Mouse (Mus musculus): ENCODE data around the gene Wipf2. TPM values are rescaled to one million over a fixed set of nuclear protein-coding genes. Genes with fewer than 3 reads are reported as not detected.
A peak's percentile ranks its signal among the peaks of the same experiment; 100 is the strongest.

The Wipf2 gene
- polyA plus RNA-seq, 1 experiment from 2014 or later = 11.2 TPM

DNA sequence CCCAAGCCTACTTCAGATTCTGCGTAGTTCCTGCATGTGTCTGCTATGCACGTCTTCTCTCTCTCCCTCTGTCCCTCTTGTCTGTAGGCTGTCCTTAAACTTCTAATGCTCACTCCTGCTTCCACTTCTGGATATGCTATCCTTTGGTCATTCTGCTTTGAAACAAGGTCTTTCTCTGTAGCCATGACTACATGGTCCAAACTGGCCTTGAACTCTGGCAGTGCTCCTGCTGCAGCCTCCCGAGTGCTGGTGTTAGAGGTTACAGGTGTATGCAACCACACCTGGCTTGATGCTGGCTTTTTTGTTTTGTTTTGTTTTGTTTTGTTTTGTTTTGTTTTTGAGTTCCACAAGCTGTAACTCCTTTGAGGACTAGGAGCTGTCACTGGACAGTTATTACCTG is 70.9 kb downstream of the Wipf2 start:
- ChIA-PET CTCF (interaction anchor here (2.0 kb wide), 1 partner anchor 20 kb away, joined by 6 read pairs; no protein-coding TSS in a partner anchor), POLR2A (no interaction called here)
- no peak for TF ChIP-seq CTCF (IDR thresholded peaks at IDR 0.05)
- in situ Hi-C loops (cut with MboI; ENCODE audit: low pct_unique_long_range_greater_than_20kb) = loop anchor here (10.0 kb wide), 1 partner anchor 230 kb away; the partner anchor contains the start of gene Csf3
- DNase-seq (ENCODE audit: low read depth, low spot score) (no peak), ATAC-seq (no peak)
- H3K27me3 ChIP-seq = no peaks in the 10 kb centered on the region

DNA sequence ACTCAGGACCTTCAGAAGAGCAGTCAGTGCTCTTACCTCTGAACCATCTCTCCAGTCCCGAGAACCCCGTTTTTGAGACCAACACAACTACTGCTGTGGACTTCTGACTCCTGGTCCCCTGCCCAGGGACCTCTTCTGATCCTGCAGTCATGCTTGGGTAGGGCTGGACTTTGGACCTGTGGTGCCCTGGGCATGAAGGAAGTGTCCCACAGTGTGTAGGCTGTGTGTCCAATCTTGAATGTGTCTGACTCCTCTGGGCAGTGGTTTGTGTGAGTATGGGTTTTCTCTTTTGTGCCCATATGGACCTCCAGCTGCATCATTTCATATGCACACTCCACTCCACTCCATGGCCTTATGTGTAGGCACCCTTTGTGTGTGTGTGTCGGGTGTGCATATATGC is 71.7 kb downstream of the Wipf2 start:
- DNase-seq (ENCODE audit: low read depth, low spot score) = no peak
- CTCF ChIA-PET = no interaction called here
- POLR2A ChIA-PET = no interaction called here
- no peaks in the 10 kb centered on the region for H3K27me3 ChIP-seq
- no peak for ATAC-seq
- in situ Hi-C loops (cut with MboI; ENCODE audit: low pct_unique_long_range_greater_than_20kb) = loop anchor here (5.0 to 10.0 kb wide), 2 partner anchors 37 to 230 kb away; partner anchors contain the start of gene Csf3
- no peak for TF ChIP-seq CTCF (IDR thresholded peaks at IDR 0.05)

DNA sequence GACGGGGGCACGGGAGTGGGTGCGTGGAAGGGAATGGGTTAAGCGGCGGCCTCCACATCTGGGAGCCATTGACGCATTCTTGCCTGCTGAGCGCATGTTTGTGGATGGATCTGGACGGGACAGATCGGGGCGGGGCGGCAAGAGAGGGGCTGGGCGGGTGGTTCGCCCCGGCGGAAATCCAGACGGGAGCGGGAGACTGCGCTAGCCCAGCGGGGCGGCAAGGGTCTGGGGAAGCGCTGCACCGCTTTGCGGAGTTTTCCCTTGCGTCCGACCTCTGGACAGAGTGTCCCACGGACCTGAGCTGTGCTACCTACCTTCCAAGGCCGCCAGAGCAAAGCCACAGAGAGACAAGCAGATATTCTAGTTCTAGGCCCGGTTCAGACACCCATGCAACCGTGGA is 72.7 kb downstream of the Wipf2 start:
- POLR2A ChIA-PET = no interaction called here

DNA sequence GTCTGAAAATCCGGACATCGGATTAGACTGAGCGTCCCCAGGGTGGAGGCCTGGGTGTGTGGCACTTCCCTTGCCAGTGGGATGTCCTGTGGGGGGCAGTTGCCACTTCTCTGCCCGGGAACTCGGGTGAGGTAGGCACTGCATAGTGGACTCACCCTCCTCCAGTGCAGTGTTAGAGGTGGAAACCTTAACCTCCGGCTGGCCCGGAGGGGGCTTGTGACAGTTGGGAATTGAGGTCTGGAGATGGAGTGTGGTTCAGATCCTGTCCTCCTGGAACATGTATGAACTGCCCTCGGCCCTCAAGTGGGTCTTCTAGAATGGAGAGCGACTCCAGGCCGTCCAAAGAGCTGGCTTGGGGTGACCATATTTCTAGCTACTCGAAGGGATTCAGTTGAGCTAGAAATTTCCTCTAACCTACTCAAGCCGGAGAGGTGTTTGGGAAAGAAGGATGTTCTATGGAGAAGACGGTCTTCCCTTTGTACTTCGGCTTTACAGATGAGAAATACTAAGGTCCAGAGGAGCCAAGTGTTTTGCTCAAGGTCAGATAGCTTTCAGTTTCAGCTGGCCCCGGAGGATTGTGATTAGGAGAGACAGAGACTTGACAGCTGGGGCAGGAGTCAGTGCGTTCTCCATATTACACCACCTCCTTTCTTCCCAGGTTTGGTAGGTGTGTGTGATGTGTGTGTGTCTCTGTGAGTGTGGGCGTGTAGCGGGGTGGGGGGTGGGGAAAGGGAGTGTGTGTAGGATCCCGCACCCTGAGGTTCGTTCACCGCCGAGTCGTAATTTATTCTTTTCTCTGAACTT is 73.4 kb downstream of the Wipf2 start:
- no peak for DNase-seq (ENCODE audit: low read depth, low spot score)
- no peak for ATAC-seq
- ChIA-PET POLR2A (interaction anchor here (0.6 to 1.3 kb wide), 4 partner anchors 8 to 27 kb away, joined by 3 to 10 read pairs (median 4); no protein-coding TSS in a partner anchor), CTCF (interaction anchor here (0.8 to 2.0 kb wide), 3 partner anchors 11 to 27 kb away, joined by 3 to 6 read pairs (median 4); no protein-coding TSS in a partner anchor)
- in situ Hi-C loops (cut with MboI; ENCODE audit: low pct_unique_long_range_greater_than_20kb) = loop anchor here (5.0 to 10.0 kb wide), 2 partner anchors 35 to 232 kb away; partner anchors contain the start of gene Csf3
- no peak for TF ChIP-seq CTCF (IDR thresholded peaks at IDR 0.05)
- no peaks in the 10 kb centered on the region for H3K27me3 ChIP-seq

More for the DNA sequence above, 72.7 kb downstream of the Wipf2 start:
- CTCF ChIA-PET = interaction anchor here (1.2 to 2.0 kb wide), 2 partner anchors 10 to 28 kb away, joined by 4 to 6 read pairs; no protein-coding TSS in a partner anchor
- peak; percentile 22 for ATAC-seq
- DNase-seq (ENCODE audit: low read depth, low spot score) = no peak
- H3K27me3 ChIP-seq = no peaks in the 10 kb centered on the region
- in situ Hi-C loops (cut with MboI; ENCODE audit: low pct_unique_long_range_greater_than_20kb) = loop anchor here (5.0 to 10.0 kb wide), 2 partner anchors 36 to 231 kb away; partner anchors contain the start of gene Csf3
- TF ChIP-seq CTCF (IDR thresholded peaks at IDR 0.05) = no peak

DNA sequence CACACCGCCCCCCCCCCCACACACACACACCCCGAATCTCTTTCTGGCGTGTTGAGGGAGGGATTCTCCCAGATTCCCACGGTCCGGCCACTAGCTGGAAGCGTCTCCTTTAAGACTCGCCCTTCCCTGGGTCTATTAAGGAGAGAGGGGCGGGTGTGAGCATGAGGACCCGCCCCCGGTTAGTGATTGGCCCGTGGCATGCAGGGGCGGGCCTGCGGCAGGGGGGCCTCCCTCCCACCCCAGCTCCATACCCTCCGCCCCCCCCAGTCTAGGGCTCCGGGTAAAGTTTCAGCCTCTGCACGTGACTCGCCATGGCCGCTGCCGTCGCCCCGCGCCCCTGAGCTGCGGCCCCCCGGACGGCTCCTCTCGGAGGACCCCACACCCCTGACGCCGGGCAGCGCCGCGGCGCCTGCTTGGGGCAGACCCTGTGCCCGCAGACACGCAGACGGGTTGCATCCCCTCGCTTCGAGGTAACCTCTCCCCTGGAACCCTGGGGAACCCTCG is 74.0 kb downstream of the Wipf2 start:
- in situ Hi-C loops (cut with MboI; ENCODE audit: low pct_unique_long_range_greater_than_20kb) = loop anchor here (5.0 to 10.0 kb wide), 2 partner anchors 35 to 233 kb away; partner anchors contain the start of gene Csf3
- H3K27me3 ChIP-seq = no peaks in the 10 kb centered on the region
- ChIA-PET CTCF (interaction anchor here (0.8 to 2.0 kb wide), 3 partner anchors 11 to 26 kb away, joined by 3 to 6 read pairs (median 4); no protein-coding TSS in a partner anchor), POLR2A (interaction anchor here (0.9 to 1.5 kb wide), 4 partner anchors 8 to 32 kb away, joined by 3 to 10 read pairs (median 4); no protein-coding TSS in a partner anchor)
- no peak for TF ChIP-seq CTCF (IDR thresholded peaks at IDR 0.05)
- DNase-seq (ENCODE audit: low read depth, low spot score) = no peak
- ATAC-seq = peak; percentile 14

DNA sequence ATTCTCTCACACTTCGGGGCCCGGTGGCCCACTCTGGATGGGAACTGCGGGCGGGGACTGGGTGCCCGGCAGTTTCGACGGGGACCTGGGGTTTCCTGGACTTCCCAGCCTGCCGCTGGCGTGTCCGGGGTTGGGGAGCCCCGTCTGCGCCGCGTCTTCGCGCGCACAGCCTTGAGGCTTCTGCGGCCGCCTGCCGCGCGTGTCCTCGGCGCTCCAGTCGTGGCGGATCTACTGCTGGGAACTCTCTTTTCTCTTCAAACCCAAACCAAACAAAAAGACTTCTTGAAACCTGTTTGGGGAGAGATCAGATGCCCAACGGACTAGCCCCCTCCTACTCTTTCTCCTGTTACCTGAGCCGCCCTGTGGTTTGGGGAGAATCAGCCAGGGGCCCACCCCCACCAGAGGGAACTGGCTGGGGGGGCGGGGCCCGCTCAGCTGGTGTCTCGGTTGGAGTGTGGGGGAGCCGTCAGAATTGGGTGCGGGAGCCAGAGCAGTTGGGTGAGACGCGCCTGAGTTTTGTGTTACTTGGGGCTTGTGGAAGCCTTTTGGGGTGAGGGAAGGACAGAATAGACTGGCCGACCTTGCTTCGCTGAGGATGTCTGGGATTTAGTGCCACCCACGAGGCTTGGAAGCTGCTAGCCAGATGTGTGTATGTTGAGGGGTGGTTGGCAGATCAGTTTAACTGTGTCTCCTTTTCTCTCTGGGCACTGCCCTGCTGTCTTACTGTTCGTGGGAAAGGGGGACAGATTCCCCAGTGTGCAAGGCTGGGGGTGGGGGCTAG is 74.7 kb downstream of the Wipf2 start:
- POLR2A ChIA-PET = interaction anchor here (0.9 to 1.5 kb wide), 4 partner anchors 9 to 32 kb away, joined by 3 to 5 read pairs (median 4); no protein-coding TSS in a partner anchor
- CTCF ChIA-PET = interaction anchor here (2.0 kb wide), 1 partner anchor 26 kb away, joined by 6 read pairs; no protein-coding TSS in a partner anchor
- DNase-seq (ENCODE audit: low read depth, low spot score) (no peak), ATAC-seq (peak; percentile 2)
- no peaks in the 10 kb centered on the region for H3K27me3 ChIP-seq
- in situ Hi-C loops (cut with MboI; ENCODE audit: low pct_unique_long_range_greater_than_20kb) = loop anchor here (5.0 to 10.0 kb wide), 2 partner anchors 34 to 233 kb away; partner anchors contain the start of gene Csf3
- TF ChIP-seq CTCF (IDR thresholded peaks at IDR 0.05) = no peak

DNA sequence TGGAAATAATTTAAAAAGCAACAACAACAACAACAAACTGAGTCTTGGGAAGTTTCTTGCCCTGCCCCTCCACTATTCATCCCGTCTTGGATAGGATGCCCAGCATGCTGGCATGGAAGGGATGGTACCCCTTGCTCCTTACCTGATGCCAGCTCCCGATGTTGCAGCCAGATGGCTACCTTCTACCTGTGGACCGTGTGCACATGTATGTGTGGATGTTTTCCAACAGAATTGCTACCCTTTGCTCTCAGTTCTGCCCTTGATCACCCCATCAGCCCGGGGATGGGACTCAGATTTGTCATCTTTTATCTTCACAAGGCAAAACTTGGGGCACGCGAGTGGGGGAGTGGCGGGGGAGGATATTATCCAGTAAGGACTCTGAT is 75.3 kb downstream of the Wipf2 start:
- no peaks in the 10 kb centered on the region for H3K27me3 ChIP-seq
- no peak for TF ChIP-seq CTCF (IDR thresholded peaks at IDR 0.05)
- CTCF ChIA-PET = interaction anchor here (1.0 kb wide), 1 partner anchor 25 kb away, joined by 4 read pairs; no protein-coding TSS in a partner anchor
- POLR2A ChIA-PET = interaction anchor here (0.9 to 1.5 kb wide), 4 partner anchors 10 to 31 kb away, joined by 3 to 5 read pairs (median 4); no protein-coding TSS in a partner anchor
- ATAC-seq (no peak), DNase-seq (ENCODE audit: low read depth, low spot score) (no peak)
- in situ Hi-C loops (cut with MboI; ENCODE audit: low pct_unique_long_range_greater_than_20kb) = loop anchor here (5.0 to 10.0 kb wide), 2 partner anchors 34 to 234 kb away; partner anchors contain the start of gene Csf3

DNA sequence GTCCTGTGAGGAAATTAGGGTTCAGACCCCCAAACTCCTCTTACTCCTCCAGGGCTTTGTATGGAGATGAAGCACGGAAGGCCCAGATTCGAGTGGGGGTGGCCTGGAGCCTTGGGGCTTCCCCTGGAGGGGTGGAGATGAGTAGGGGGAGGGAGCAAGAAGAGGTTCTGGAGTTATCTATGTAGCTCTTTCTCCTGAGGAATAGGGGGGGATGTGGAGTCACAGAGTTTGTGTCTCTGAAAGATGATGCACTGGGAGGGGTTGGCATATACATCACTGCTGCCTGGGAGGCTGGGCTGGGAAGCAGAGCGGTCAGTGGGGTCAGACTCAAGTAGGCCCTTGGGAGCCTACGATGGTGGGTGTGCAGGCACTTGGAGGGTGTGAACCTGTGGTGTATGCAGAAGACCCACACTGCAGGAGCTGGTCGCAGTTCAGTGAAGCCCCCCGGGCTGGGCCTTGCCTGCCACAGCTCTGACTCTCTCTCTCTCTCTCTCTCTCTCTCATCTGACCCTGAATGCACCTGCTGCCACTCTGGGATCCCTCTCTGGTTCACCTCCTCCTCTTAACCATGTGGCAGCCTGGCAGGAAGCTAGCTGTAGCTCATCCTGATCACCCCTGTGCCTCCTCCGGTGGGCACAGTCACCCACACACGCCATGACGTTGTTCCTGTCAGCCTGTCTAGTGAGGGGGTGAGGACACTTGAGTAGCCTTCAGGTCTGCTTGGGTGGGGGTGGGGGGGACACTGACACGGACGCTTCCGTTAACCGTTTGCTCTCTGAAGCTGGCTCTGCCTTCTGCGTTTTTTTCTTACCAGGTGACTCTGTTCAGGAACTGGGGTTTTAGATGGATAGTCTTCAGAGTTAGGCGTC is 75.9 kb downstream of the Wipf2 start:
- no peak for ATAC-seq
- DNase-seq (ENCODE audit: low read depth, low spot score) = no peak
- H3K27me3 ChIP-seq = no peaks in the 10 kb centered on the region
- no peak for TF ChIP-seq CTCF (IDR thresholded peaks at IDR 0.05)
- CTCF ChIA-PET = interaction anchor here (1.0 kb wide), 1 partner anchor 24 kb away, joined by 4 read pairs; no protein-coding TSS in a partner anchor
- in situ Hi-C loops (cut with MboI; ENCODE audit: low pct_unique_long_range_greater_than_20kb) = loop anchor here (5.0 to 10.0 kb wide), 2 partner anchors 33 to 235 kb away; partner anchors contain the start of gene Csf3
- POLR2A ChIA-PET = interaction anchor here (0.9 to 1.5 kb wide), 3 partner anchors 11 to 150 kb away, joined by 3 to 5 read pairs (median 4); no protein-coding TSS in a partner anchor

Data from Patski (cell line).